Mouse (Mus musculus): ENCODE measurements around the gene Itpr1. TPM values are rescaled to one million over a fixed set of nuclear protein-coding genes. Genes with fewer than 3 reads are reported as not detected.

Itpr1 gene
- polyA plus RNA-seq, 1 experiment from 2014 or later, result 15.7 TPM

- H3K36me3 ChIP-seq (ENCODE audit: insufficient read depth), result no peaks in the 10 kb centered on the region
- H3K27ac ChIP-seq (ENCODE audit: low read depth), result no peak overlapping the region
- no peak for DNase-seq
- H3K27me3 ChIP-seq (ENCODE audit: insufficient read depth, low read length), result no peaks in the 10 kb centered on the region
- WGBS, result 60% methylated on average over 4 of the region's 4 CpGs
- ATAC-seq (ENCODE audit: insufficient read depth), result no peak
- TF ChIP-seq CTCF (IDR thresholded peaks at IDR 0.05; ENCODE audit: low read depth), result no peak
- no peaks in the 10 kb centered on the region for H3K4me1 ChIP-seq (ENCODE audit: insufficient read depth)
- H3K4me2 ChIP-seq, result no peak overlapping the region
- no peaks in the 10 kb centered on the region for H3K9me3 ChIP-seq (ENCODE audit: low read depth, low read length)
- H3K9ac ChIP-seq, result no peak overlapping the region
- H3K4me3 ChIP-seq (ENCODE audit: low read depth, low read length), result no peak overlapping the region
Observed at GRCm38 (mm10) chr6:108197117-108197516, 15.8 kb upstream of the Itpr1 start.

- no peak overlapping the region for H3K9ac ChIP-seq
- H3K36me3 ChIP-seq (ENCODE audit: insufficient read depth), result no peaks in the 10 kb centered on the region
- WGBS, result 88% methylated on average over 7 of the region's 7 CpGs
- no peaks in the 10 kb centered on the region for H3K9me3 ChIP-seq (ENCODE audit: low read depth, low read length)
- H3K4me1 ChIP-seq (ENCODE audit: insufficient read depth), result no peaks in the 10 kb centered on the region
- TF ChIP-seq CTCF (IDR thresholded peaks at IDR 0.05; ENCODE audit: low read depth), result no peak
- H3K4me2 ChIP-seq, result no peak overlapping the region
- no peak for ATAC-seq (ENCODE audit: insufficient read depth)
- no peaks in the 10 kb centered on the region for H3K27me3 ChIP-seq (ENCODE audit: insufficient read depth, low read length)
- H3K4me3 ChIP-seq (ENCODE audit: low read depth, low read length), result no peak overlapping the region
- no peak for DNase-seq
- no peak overlapping the region for H3K27ac ChIP-seq (ENCODE audit: low read depth)
Observed at GRCm38 (mm10) chr6:108198286-108198685, 14.6 kb upstream of the Itpr1 start.

GRCm38 (mm10) chr6:108204322-108204721 lies 8.6 kb upstream of the Itpr1 start:
- H3K9me3 ChIP-seq (ENCODE audit: low read depth, low read length), result no peaks in the 10 kb centered on the region
- no peaks in the 10 kb centered on the region for H3K36me3 ChIP-seq (ENCODE audit: insufficient read depth)
- no peaks in the 10 kb centered on the region for H3K27me3 ChIP-seq (ENCODE audit: insufficient read depth, low read length)
- no peak overlapping the region for H3K9ac ChIP-seq
- no peak overlapping the region for H3K27ac ChIP-seq (ENCODE audit: low read depth)
- ATAC-seq (ENCODE audit: insufficient read depth) (no peak), DNase-seq (no peak)
- no peak for TF ChIP-seq CTCF (IDR thresholded peaks at IDR 0.05; ENCODE audit: low read depth)
- no peak overlapping the region for H3K4me3 ChIP-seq (ENCODE audit: low read depth, low read length)
- H3K4me2 ChIP-seq, result no peak overlapping the region
- WGBS, result 79% methylated on average over 2 of the region's 2 CpGs
- H3K4me1 ChIP-seq (ENCODE audit: insufficient read depth), result no peaks in the 10 kb centered on the region

GRCm38 (mm10) chr6:108206145-108206544 lies 6.8 kb upstream of the Itpr1 start:
- Histone ChIP-seq H3K27ac (ENCODE audit: low read depth) (no peak overlapping the region), H3K4me2 (no peak overlapping the region), H3K27me3 (ENCODE audit: insufficient read depth, low read length) (no peaks in the 10 kb centered on the region), H3K9ac (no peak overlapping the region), H3K4me3 (ENCODE audit: low read depth, low read length) (no peak overlapping the region), H3K4me1 (ENCODE audit: insufficient read depth) (no peaks in the 10 kb centered on the region), H3K9me3 (ENCODE audit: low read depth, low read length) (no peaks in the 10 kb centered on the region), H3K36me3 (ENCODE audit: insufficient read depth) (no peaks in the 10 kb centered on the region)
- no peak for DNase-seq
- no peak for TF ChIP-seq CTCF (IDR thresholded peaks at IDR 0.05; ENCODE audit: low read depth)
- ATAC-seq (ENCODE audit: insufficient read depth), result no peak
- 70% methylated on average over 4 of the region's 4 CpGs for WGBS

GRCm38 (mm10) chr6:108206914-108207566 lies 5.9 kb upstream of the Itpr1 start:
- Histone ChIP-seq H3K9me3 (ENCODE audit: low read depth, low read length) (no peaks in the 10 kb centered on the region), H3K4me1 (ENCODE audit: insufficient read depth) (peaks cover 6% of the 10 kb centered on the region; the same call in 1 of the 2 replicates), H3K4me3 (ENCODE audit: low read depth, low read length) (no peak overlapping the region), H3K4me2 (no peak overlapping the region), H3K36me3 (ENCODE audit: insufficient read depth) (no peaks in the 10 kb centered on the region), H3K27me3 (ENCODE audit: insufficient read depth, low read length) (no peaks in the 10 kb centered on the region), H3K9ac (no peak overlapping the region), H3K27ac (ENCODE audit: low read depth) (no peak overlapping the region)
- ATAC-seq (ENCODE audit: insufficient read depth) (no peak), DNase-seq (no peak)
- no peak for TF ChIP-seq CTCF (IDR thresholded peaks at IDR 0.05; ENCODE audit: low read depth)
- WGBS, result 80% methylated on average over 5 of the region's 5 CpGs

- H3K4me2 ChIP-seq, result peak overlapping the region; percentile 75
- H3K9me3 ChIP-seq (ENCODE audit: low read depth, low read length), result no peaks in the 10 kb centered on the region
- H3K27ac ChIP-seq (ENCODE audit: low read depth), result peak overlapping the region; percentile 34; the same call in 1 of the 2 replicates
- H3K36me3 ChIP-seq (ENCODE audit: insufficient read depth), result no peaks in the 10 kb centered on the region
- peaks cover 14% of the 10 kb centered on the region; the same call in 1 of the 2 replicates for H3K4me1 ChIP-seq (ENCODE audit: insufficient read depth)
- peak; percentile 30 for ATAC-seq (ENCODE audit: insufficient read depth)
- H3K4me3 ChIP-seq (ENCODE audit: low read depth, low read length), result peak overlapping the region; percentile 72
- H3K27me3 ChIP-seq (ENCODE audit: insufficient read depth, low read length), result no peaks in the 10 kb centered on the region
- TF ChIP-seq CTCF (IDR thresholded peaks at IDR 0.05; ENCODE audit: low read depth), result no peak
- H3K9ac ChIP-seq, result peak overlapping the region; percentile 40
- peak; percentile 59 for DNase-seq
- WGBS, result 4% methylated on average over 36 of the region's 36 CpGs
Observed at GRCm38 (mm10) chr6:108211896-108212880, 708 bp upstream of the Itpr1 start.
